Mouse (Mus musculus): ENCODE results near the gene Macrod2. TPM values are rescaled to one million over a fixed set of nuclear protein-coding genes. Genes with fewer than 3 reads are reported as not detected.

Gene Macrod2
- polyA plus RNA-seq, 1 experiment from 2014 or later, result 31.1 TPM

GRCm38 (mm10) chr2:140985670-140986372 lies 590.7 kb downstream of the Macrod2 start:
- DNase-seq, result no peak
- Histone ChIP-seq H3K9me3 (ENCODE audit: low read depth, low read length) (no peaks in the 10 kb centered on the region), H3K4me1 (ENCODE audit: insufficient read depth) (no peaks in the 10 kb centered on the region), H3K4me2 (no peak overlapping the region), H3K36me3 (ENCODE audit: insufficient read depth) (no peaks in the 10 kb centered on the region), H3K27ac (ENCODE audit: low read depth) (no peak overlapping the region), H3K9ac (no peak overlapping the region), H3K27me3 (ENCODE audit: insufficient read depth, low read length) (no peaks in the 10 kb centered on the region), H3K4me3 (ENCODE audit: low read depth, low read length) (no peak overlapping the region)
- TF ChIP-seq CTCF (IDR thresholded peaks at IDR 0.05; ENCODE audit: low read depth), result no peak
- ATAC-seq (ENCODE audit: insufficient read depth), result no peak
- 85% methylated on average over 3 of the region's 3 CpGs for WGBS

- TF ChIP-seq CTCF (IDR thresholded peaks at IDR 0.05; ENCODE audit: low read depth), result no peak
- Histone ChIP-seq H3K4me3 (ENCODE audit: low read depth, low read length) (no peak overlapping the region), H3K27ac (ENCODE audit: low read depth) (no peak overlapping the region), H3K4me1 (ENCODE audit: insufficient read depth) (no peaks in the 10 kb centered on the region), H3K9ac (no peak overlapping the region), H3K27me3 (ENCODE audit: insufficient read depth, low read length) (no peaks in the 10 kb centered on the region), H3K4me2 (no peak overlapping the region), H3K9me3 (ENCODE audit: low read depth, low read length) (no peaks in the 10 kb centered on the region), H3K36me3 (ENCODE audit: insufficient read depth) (no peaks in the 10 kb centered on the region)
- DNase-seq (no peak), ATAC-seq (ENCODE audit: insufficient read depth) (no peak)
- 71% methylated on average over 5 of the region's 5 CpGs for WGBS
These were observed 608.7 kb downstream of the Macrod2 start for GRCm38 (mm10) chr2:141003846-141004245.

- no peak overlapping the region for H3K4me3 ChIP-seq (ENCODE audit: low read depth, low read length)
- H3K27ac ChIP-seq (ENCODE audit: low read depth), result no peak overlapping the region
- no peaks in the 10 kb centered on the region for H3K36me3 ChIP-seq (ENCODE audit: insufficient read depth)
- WGBS, result 78% methylated on average over 3 of the region's 3 CpGs
- no peaks in the 10 kb centered on the region for H3K9me3 ChIP-seq (ENCODE audit: low read depth, low read length)
- H3K4me1 ChIP-seq (ENCODE audit: insufficient read depth), result no peaks in the 10 kb centered on the region
- no peak overlapping the region for H3K4me2 ChIP-seq
- no peaks in the 10 kb centered on the region for H3K27me3 ChIP-seq (ENCODE audit: insufficient read depth, low read length)
- DNase-seq, result no peak
- TF ChIP-seq CTCF (IDR thresholded peaks at IDR 0.05; ENCODE audit: low read depth), result no peak
- no peak for ATAC-seq (ENCODE audit: insufficient read depth)
- H3K9ac ChIP-seq, result no peak overlapping the region
These were observed 609.2 kb downstream of the Macrod2 start for GRCm38 (mm10) chr2:141004326-141004725.

GRCm38 (mm10) chr2:141005616-141006015 lies 610.5 kb downstream of the Macrod2 start:
- Histone ChIP-seq H3K36me3 (ENCODE audit: insufficient read depth) (no peaks in the 10 kb centered on the region), H3K4me2 (no peak overlapping the region), H3K4me3 (ENCODE audit: low read depth, low read length) (no peak overlapping the region), H3K9ac (no peak overlapping the region), H3K9me3 (ENCODE audit: low read depth, low read length) (no peaks in the 10 kb centered on the region; the same call in 1 of the 2 replicates), H3K27ac (ENCODE audit: low read depth) (no peak overlapping the region), H3K27me3 (ENCODE audit: insufficient read depth, low read length) (no peaks in the 10 kb centered on the region), H3K4me1 (ENCODE audit: insufficient read depth) (no peaks in the 10 kb centered on the region)
- DNase-seq (no peak), ATAC-seq (ENCODE audit: insufficient read depth) (no peak)
- no peak for TF ChIP-seq CTCF (IDR thresholded peaks at IDR 0.05; ENCODE audit: low read depth)
- WGBS, result 67% methylated on average over 6 of the region's 6 CpGs

GRCm38 (mm10) chr2:141007725-141008124 lies 612.6 kb downstream of the Macrod2 start:
- Histone ChIP-seq H3K4me1 (ENCODE audit: insufficient read depth) (no peaks in the 10 kb centered on the region), H3K27ac (ENCODE audit: low read depth) (no peak overlapping the region), H3K9me3 (ENCODE audit: low read depth, low read length) (no peaks in the 10 kb centered on the region; the same call in 1 of the 2 replicates), H3K36me3 (ENCODE audit: insufficient read depth) (no peaks in the 10 kb centered on the region), H3K27me3 (ENCODE audit: insufficient read depth, low read length) (no peaks in the 10 kb centered on the region), H3K9ac (no peak overlapping the region), H3K4me3 (ENCODE audit: low read depth, low read length) (no peak overlapping the region), H3K4me2 (no peak overlapping the region)
- DNase-seq, result no peak
- no peak for ATAC-seq (ENCODE audit: insufficient read depth)
- whole genome bisulfite sequencing, result 62% methylated on average over 7 of the region's 7 CpGs
- TF ChIP-seq CTCF (IDR thresholded peaks at IDR 0.05; ENCODE audit: low read depth), result no peak

- Histone ChIP-seq H3K36me3 (ENCODE audit: insufficient read depth) (no peaks in the 10 kb centered on the region), H3K4me2 (no peak overlapping the region), H3K27ac (ENCODE audit: low read depth) (no peak overlapping the region), H3K4me3 (ENCODE audit: low read depth, low read length) (no peak overlapping the region), H3K9me3 (ENCODE audit: low read depth, low read length) (no peaks in the 10 kb centered on the region; the same call in 1 of the 2 replicates), H3K9ac (no peak overlapping the region), H3K27me3 (ENCODE audit: insufficient read depth, low read length) (no peaks in the 10 kb centered on the region), H3K4me1 (ENCODE audit: insufficient read depth) (no peaks in the 10 kb centered on the region)
- DNase-seq, result no peak
- 88% methylated on average over 1 of the region's 1 CpGs for WGBS
- TF ChIP-seq CTCF (IDR thresholded peaks at IDR 0.05; ENCODE audit: low read depth), result no peak
- ATAC-seq (ENCODE audit: insufficient read depth), result no peak
These were observed 613.3 kb downstream of the Macrod2 start for GRCm38 (mm10) chr2:141008458-141008857.

GRCm38 (mm10) chr2:141013443-141014165 lies 618.5 kb downstream of the Macrod2 start:
- no peak for TF ChIP-seq CTCF (IDR thresholded peaks at IDR 0.05; ENCODE audit: low read depth)
- no peaks in the 10 kb centered on the region for H3K27me3 ChIP-seq (ENCODE audit: insufficient read depth, low read length)
- no peaks in the 10 kb centered on the region for H3K36me3 ChIP-seq (ENCODE audit: insufficient read depth)
- H3K4me3 ChIP-seq (ENCODE audit: low read depth, low read length), result no peak overlapping the region
- H3K4me1 ChIP-seq (ENCODE audit: insufficient read depth), result no peaks in the 10 kb centered on the region; the same call in 1 of the 2 replicates
- 46% methylated on average over 8 of the region's 8 CpGs for WGBS
- no peak overlapping the region for H3K4me2 ChIP-seq
- no peaks in the 10 kb centered on the region; the same call in 1 of the 2 replicates for H3K9me3 ChIP-seq (ENCODE audit: low read depth, low read length)
- DNase-seq (peak; percentile 79), ATAC-seq (ENCODE audit: insufficient read depth) (peak; percentile 92)
- no peak overlapping the region for H3K27ac ChIP-seq (ENCODE audit: low read depth)
- no peak overlapping the region for H3K9ac ChIP-seq
